8 mouse cellular contexts compared by ENCODE assay signal in the genomic region with DNA sequence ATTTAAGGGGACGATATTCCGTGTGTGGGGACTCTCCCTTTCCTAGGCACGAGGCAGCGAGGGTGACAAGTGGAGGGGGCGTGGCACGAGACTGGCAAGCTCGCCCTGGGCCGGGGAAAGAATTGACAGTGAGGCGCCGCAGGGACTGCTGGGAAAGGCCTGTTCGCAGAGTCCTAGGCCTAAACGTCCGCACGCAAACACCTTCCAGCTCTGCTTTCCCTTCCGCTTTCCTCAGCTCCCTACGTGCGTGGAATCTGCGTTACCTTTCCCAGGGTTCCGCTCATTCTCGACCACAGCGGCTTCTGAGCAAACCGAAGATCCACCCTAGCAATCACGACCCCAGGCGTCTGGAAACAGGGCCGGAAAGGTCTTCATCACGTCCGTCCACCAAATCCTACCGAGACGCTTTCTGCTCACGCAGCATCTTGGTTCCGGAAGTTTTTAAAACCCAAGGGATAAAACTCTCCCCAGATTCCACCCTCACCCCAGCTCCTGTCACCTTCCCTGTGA. TPM values are rescaled to one million over a fixed set of nuclear protein-coding genes. Genes with fewer than 3 reads are reported as not detected.
A peak's percentile ranks its signal among the peaks of the same experiment; 100 is the strongest.
DNase-seq lines count a peak whose midpoint lies in the region; ATAC-seq lines count a peak whose summit lies in the region.

No protein-coding gene starts in this region.

- no peaks in the 10 kb centered on the region for H3K9me3 ChIP-seq in intestine, embryonic 14.5 days (ENCODE audit: control insufficient read depth, low read length)

- ATAC-seq in intestine, embryonic 14.5 days (replicated peaks; ENCODE audit: low FRiP score, low TSS enrichment, low read depth) = peak; percentile 95

- H3K27ac ChIP-seq in intestine, embryonic 14.5 days (ENCODE audit: low read depth) = peak overlapping the region; percentile 92

- H3K27me3 ChIP-seq in intestine, embryonic 14.5 days (replicated peaks; ENCODE audit: control insufficient read depth, insufficient read depth, low read length) = no peaks in the 10 kb centered on the region

- intact Hi-C loops in left cerebral cortex, postnatal 14 days (cut with DNase I) = loop anchor here (10.0 kb wide), 1 partner anchor 48 kb away; a partner anchor contains a TSS

- peak; percentile 84 to 88 for DNase-seq in adrenal gland, adult 18-20 months (ENCODE audit: low spot score in 2 of 2)
- DNase-seq in embryo, embryonic 11 days = peak; percentile 95
- peak; percentile 85 for DNase-seq in gastrocnemius, postnatal 25 days
- peak; percentile 97 for DNase-seq in intestine, embryonic 14.5 days (ENCODE audit: low spot score)
- DNase-seq in left cerebral cortex, postnatal 14 days (ENCODE audit: low spot score in 2 of 2) = peak; percentile 89 to 90
- peak; percentile 84 for DNase-seq in mesoderm, embryonic 11.5 days (ENCODE audit: low read depth, low spot score)
- peak; percentile 80 to 85 for DNase-seq in right cerebral cortex, postnatal 36 days (ENCODE audit: low spot score in 2 of 2)
- peak; percentile 91 for DNase-seq in yolk sac, embryonic 10.5 days (ENCODE audit: low spot score)

- H3K36me3 ChIP-seq in intestine, embryonic 14.5 days (ENCODE audit: control insufficient read depth, insufficient read depth, low read length) = no peaks in the 10 kb centered on the region

- H3K9ac ChIP-seq in intestine, embryonic 14.5 days (ENCODE audit: low read length) = peak overlapping the region; percentile 88

- peak overlapping the region; percentile 56 for H3K4me3 ChIP-seq in intestine, embryonic 14.5 days (ENCODE audit: low read depth, low read length)

- peak overlapping the region; percentile 83 for H3K4me2 ChIP-seq in intestine, embryonic 14.5 days (ENCODE audit: low read length)

- under 1% methylated on average over 31 of the region's 31 CpGs for WGBS in intestine, embryonic 14.5 days

- H3K4me1 ChIP-seq in intestine, embryonic 14.5 days (replicated peaks; ENCODE audit: control insufficient read depth, insufficient read depth, low read length) = peaks cover 5% of the 10 kb centered on the region; the same call in 1 of the 2 replicates

RNA-seq across cellular contexts. Expression of a gene that starts 24.4 kb away (rescaled TPM):
- 10 to 100 TPM; 81.1 to 81.4 TPM for total RNA-seq in adrenal gland, adult 18-20 months (2021)
- total RNA-seq in gastrocnemius, postnatal 25 days (2021) = 10 to 100 TPM; 52.0 to 52.7 TPM
- 118 and 121 TPM in 2 replicates for polyA plus RNA-seq in intestine, embryonic 14.5 days (2014; fragmentation: Nextera tagmentation; extraction: Ambion mirVana)
- total RNA-seq in left cerebral cortex, postnatal 14 days (2021) = 100 to 1,000 TPM; 389 to 396 TPM

RNA-seq across cellular contexts. Expression of a gene that starts 25.3 kb away (rescaled TPM):
- 10 to 100 TPM; 53.7 to 73.3 TPM for total RNA-seq in adrenal gland, adult 18-20 months (2021)
- 10 to 100 TPM; 57.9 to 58.4 TPM for total RNA-seq in gastrocnemius, postnatal 25 days (2021)
- 89.4 and 94.6 TPM in 2 replicates for polyA plus RNA-seq in intestine, embryonic 14.5 days (2014; fragmentation: Nextera tagmentation; extraction: Ambion mirVana)
- total RNA-seq in left cerebral cortex, postnatal 14 days (2021) = 10 to 100 TPM; 54.5 to 55.7 TPM

RNA-seq across cellular contexts. Expression of a gene that starts 45.9 kb away (rescaled TPM):
- 10 to 100 TPM in 1 of 2 experiments, 1 to 10 TPM in 1; 8.6 to 13.2 TPM for total RNA-seq in adrenal gland, adult 18-20 months (2021)
- total RNA-seq in gastrocnemius, postnatal 25 days (2021) = 10 to 100 TPM in 1 of 2 experiments, 1 to 10 TPM in 1; 8.1 to 13.0 TPM
- 33.8 and 36.9 TPM in 2 replicates for polyA plus RNA-seq in intestine, embryonic 14.5 days (2014; fragmentation: Nextera tagmentation; extraction: Ambion mirVana)
- 10 to 100 TPM in 1 of 2 experiments, 1 to 10 TPM in 1; 9.4 to 10.6 TPM for total RNA-seq in left cerebral cortex, postnatal 14 days (2021)

Comparison
In these comparisons a context has a peak if more than half of its experiments do, and no peak if none do; other contexts are left out.
1. Peak in every context shown above with its lines: DNase-seq, ATAC-seq, H3K4me3 ChIP-seq and H3K27ac ChIP-seq.
2. RNA of a gene that starts 24.4 kb away (total RNA-seq): 389 to 396 TPM in left cerebral cortex, postnatal 14 days; 81.1 to 81.4 TPM in adrenal gland, adult 18-20 months and 52.0 to 52.7 TPM in gastrocnemius, postnatal 25 days; every median in the first group is over 4 times any median in the second.